Mouse (Mus musculus): ENCODE data around the gene Mt2. TPM values are rescaled to one million over a fixed set of nuclear protein-coding genes. Genes with fewer than 3 reads are reported as not detected.

Gene Mt2
- polyA plus RNA-seq, 2 experiments, result 1,576 to 2,197 TPM

GRCm38 (mm10) chr8:94180561-94180908 lies 8.1 kb downstream of the Mt2 start:
- Histone ChIP-seq H3K4me1 (replicated peaks; ENCODE audit: control insufficient read depth in 2 of 2, insufficient read depth in 2 of 2, low read length in 1 of 2) (peaks cover 45% of the 10 kb centered on the region in 2 experiments), H3K27me3 (ENCODE audit: control insufficient read depth, insufficient read depth, low read length) (no peaks in the 10 kb centered on the region), H3K9me3 (ENCODE audit: control insufficient read depth, low read length) (no peaks in the 10 kb centered on the region), H3K27ac (peak overlapping the region; percentile 99), H3K4me2 (ENCODE audit: low read depth) (peak overlapping the region; percentile 88), H3K4me3 (ENCODE audit: insufficient read depth in 1 of 2, low read depth in 2 of 2, low read length in 2 of 2) (peak overlapping the region; percentile 78 to 90), H3K9ac (replicated peaks) (peak overlapping the region; percentile 98), H3K36me3 (replicated peaks; ENCODE audit: control insufficient read depth, insufficient read depth, low read depth) (no peaks in the 10 kb centered on the region; the same call in 1 of the 2 replicates)
- no peak; the same call in 1 of the 2 replicates for TF ChIP-seq EP300 (IDR thresholded peaks at IDR 0.05; ENCODE audit: low read depth)
- TF ChIP-seq CTCF (IDR thresholded peaks at IDR 0.05; ENCODE audit: low read depth), result no peak
- 65% methylated on average over 1 of the region's 1 CpGs for WGBS (ENCODE audit: insufficient replicate concordance)
- peak in 1 of 3 experiments; percentile 73 for DNase-seq (ENCODE audit: low read depth in 3 of 3, low spot score in 3 of 3)
- ATAC-seq (ENCODE audit: insufficient read depth), result no peak

- H3K4me3 ChIP-seq (ENCODE audit: insufficient read depth in 1 of 2, low read depth in 2 of 2, low read length in 2 of 2), result peak overlapping the region; percentile 59 to 66
- WGBS (ENCODE audit: insufficient replicate concordance), result 52% methylated on average over 13 of the region's 13 CpGs
- no peak for TF ChIP-seq EP300 (IDR thresholded peaks at IDR 0.05; ENCODE audit: low read depth)
- TF ChIP-seq CTCF (IDR thresholded peaks at IDR 0.05; ENCODE audit: low read depth), result no peak
- H3K36me3 ChIP-seq (replicated peaks; ENCODE audit: control insufficient read depth, insufficient read depth, low read depth), result no peaks in the 10 kb centered on the region; the same call in 1 of the 2 replicates
- H3K27me3 ChIP-seq (ENCODE audit: control insufficient read depth, insufficient read depth, low read length), result no peaks in the 10 kb centered on the region; the same call in 1 of the 2 replicates
- peaks cover 61% of the 10 kb centered on the region in 2 experiments for H3K4me1 ChIP-seq (replicated peaks; ENCODE audit: control insufficient read depth in 2 of 2, insufficient read depth in 2 of 2, low read length in 1 of 2)
- peak overlapping the region; percentile 88 for H3K4me2 ChIP-seq (ENCODE audit: low read depth)
- DNase-seq (ENCODE audit: low read depth in 3 of 3, low spot score in 3 of 3) (no peak), ATAC-seq (ENCODE audit: insufficient read depth) (no peak)
- H3K27ac ChIP-seq, result peak overlapping the region; percentile 95
- no peaks in the 10 kb centered on the region for H3K9me3 ChIP-seq (ENCODE audit: control insufficient read depth, low read length)
- peak overlapping the region; percentile 57 for H3K9ac ChIP-seq (replicated peaks)
Observed at GRCm38 (mm10) chr8:94182055-94182929, 9.8 kb downstream of the Mt2 start.

- Histone ChIP-seq H3K9me3 (ENCODE audit: control insufficient read depth, low read length) (no peaks in the 10 kb centered on the region), H3K36me3 (replicated peaks; ENCODE audit: control insufficient read depth, insufficient read depth, low read depth) (no peaks in the 10 kb centered on the region; the same call in 1 of the 2 replicates), H3K4me1 (replicated peaks; ENCODE audit: control insufficient read depth in 2 of 2, insufficient read depth in 2 of 2, low read length in 1 of 2) (peaks cover 57 to 63% of the 10 kb centered on the region in 2 experiments), H3K4me2 (ENCODE audit: low read depth) (peak overlapping the region; percentile 88), H3K27ac (peak overlapping the region; percentile 95), H3K27me3 (ENCODE audit: control insufficient read depth, insufficient read depth, low read length) (no peaks in the 10 kb centered on the region; the same call in 1 of the 2 replicates), H3K4me3 (ENCODE audit: insufficient read depth in 1 of 2, low read depth in 2 of 2, low read length in 2 of 2) (peak overlapping the region; percentile 59 to 66), H3K9ac (replicated peaks) (peak overlapping the region; percentile 74)
- TF ChIP-seq CTCF (IDR thresholded peaks at IDR 0.05; ENCODE audit: low read depth) (peak; percentile 89), EP300 (IDR thresholded peaks at IDR 0.05; ENCODE audit: low read depth) (no peak; the same call in none of the 2 replicates)
- 0% methylated on average over 16 of the region's 16 CpGs for WGBS (ENCODE audit: insufficient replicate concordance)
- peak; percentile 90 to 93 (median 90) for DNase-seq (ENCODE audit: low read depth in 3 of 3, low spot score in 3 of 3)
- ATAC-seq (ENCODE audit: insufficient read depth), result peak; percentile 64
Observed at GRCm38 (mm10) chr8:94183117-94183516, 10.7 kb downstream of the Mt2 start.

GRCm38 (mm10) chr8:94184357-94184843 lies 11.9 kb downstream of the Mt2 start:
- ATAC-seq (ENCODE audit: insufficient read depth), result no peak
- Histone ChIP-seq H3K4me3 (ENCODE audit: insufficient read depth in 1 of 2, low read depth in 2 of 2, low read length in 2 of 2) (no peak overlapping the region), H3K4me2 (ENCODE audit: low read depth) (peak overlapping the region; percentile 88), H3K36me3 (replicated peaks; ENCODE audit: control insufficient read depth, insufficient read depth, low read depth) (no peaks in the 10 kb centered on the region; the same call in 1 of the 2 replicates), H3K27me3 (ENCODE audit: control insufficient read depth, insufficient read depth, low read length) (no peaks in the 10 kb centered on the region; the same call in 1 of the 2 replicates), H3K9ac (replicated peaks) (peak overlapping the region; percentile 5; the same call in 1 of the 2 replicates), H3K4me1 (replicated peaks; ENCODE audit: control insufficient read depth in 2 of 2, insufficient read depth in 2 of 2, low read length in 1 of 2) (peaks cover 53 to 63% of the 10 kb centered on the region in 2 experiments), H3K27ac (peak overlapping the region; percentile 95), H3K9me3 (ENCODE audit: control insufficient read depth, low read length) (no peaks in the 10 kb centered on the region)
- TF ChIP-seq CTCF (IDR thresholded peaks at IDR 0.05; ENCODE audit: low read depth) (no peak), EP300 (IDR thresholded peaks at IDR 0.05; ENCODE audit: low read depth) (no peak)
- WGBS (ENCODE audit: insufficient replicate concordance), result 43% methylated on average over 12 of the region's 12 CpGs
- DNase-seq (ENCODE audit: low read depth in 3 of 3, low spot score in 3 of 3), result no peak

GRCm38 (mm10) chr8:94185791-94186190 lies 13.3 kb downstream of the Mt2 start:
- peaks cover 64 to 70% of the 10 kb centered on the region in 2 experiments for H3K4me1 ChIP-seq (replicated peaks; ENCODE audit: control insufficient read depth in 2 of 2, insufficient read depth in 2 of 2, low read length in 1 of 2)
- no peak for TF ChIP-seq EP300 (IDR thresholded peaks at IDR 0.05; ENCODE audit: low read depth)
- TF ChIP-seq CTCF (IDR thresholded peaks at IDR 0.05; ENCODE audit: low read depth), result no peak
- no peaks in the 10 kb centered on the region for H3K36me3 ChIP-seq (replicated peaks; ENCODE audit: control insufficient read depth, insufficient read depth, low read depth)
- no peaks in the 10 kb centered on the region; the same call in 1 of the 2 replicates for H3K27me3 ChIP-seq (ENCODE audit: control insufficient read depth, insufficient read depth, low read length)
- H3K9me3 ChIP-seq (ENCODE audit: control insufficient read depth, low read length), result no peaks in the 10 kb centered on the region
- peak overlapping the region; percentile 80 for H3K4me2 ChIP-seq (ENCODE audit: low read depth)
- ATAC-seq (ENCODE audit: insufficient read depth) (no peak), DNase-seq (ENCODE audit: low read depth in 3 of 3, low spot score in 3 of 3) (no peak)
- H3K4me3 ChIP-seq (ENCODE audit: insufficient read depth in 1 of 2, low read depth in 2 of 2, low read length in 2 of 2), result peak overlapping the region; percentile 38 to 44; a peak in 2 of 4 replicates
- 47% methylated on average over 6 of the region's 6 CpGs for WGBS (ENCODE audit: insufficient replicate concordance)
- peak overlapping the region; percentile 75 for H3K9ac ChIP-seq (replicated peaks)
- H3K27ac ChIP-seq, result peak overlapping the region; percentile 97
